Mouse (Mus musculus): Measurements from ENCODE around the gene Susd4. TPM values are rescaled to one million over a fixed set of nuclear protein-coding genes. Genes with fewer than 3 reads are reported as not detected.
A peak's percentile ranks its signal among the peaks of the same experiment; 100 is the strongest.

Gene Susd4
- polyA plus RNA-seq, 1 experiment from 2014 or later: 73.9 TPM

DNA sequence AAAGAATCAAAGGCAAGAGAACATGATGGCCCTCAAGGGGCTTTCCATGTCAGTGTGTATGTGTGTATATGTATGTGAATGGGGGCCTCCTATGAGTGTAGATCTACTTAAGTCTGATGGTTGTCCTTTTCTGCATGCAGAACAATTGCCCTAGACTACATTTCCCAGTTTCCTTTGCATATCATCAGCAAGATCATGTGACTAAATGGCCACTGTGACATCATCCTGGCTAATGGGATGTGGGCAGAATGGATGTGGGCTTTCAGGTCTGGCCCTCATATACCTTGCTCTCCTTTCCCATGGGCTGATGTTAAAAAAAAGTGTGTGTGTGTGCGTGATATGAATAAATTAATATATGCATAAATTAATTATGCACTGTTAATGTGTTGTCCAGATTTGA is 4.9 kb upstream of the Susd4 start:
- ATAC-seq (ENCODE audit: low read depth): peak; percentile 24; the same call in 1 of the 2 replicates

GRCm38 (mm10) chr1:182763191-182763715 is 407 bp upstream of the Susd4 start:
- Histone ChIP-seq H3K9ac (peak overlapping the region; percentile 82), H3K4me3 (peak overlapping the region; percentile 53), H3K9me3 (no peaks in the 10 kb centered on the region), H3K27ac (replicated peaks) (peak overlapping the region; percentile 94), H3K36me3 (0 out of 2 replicates have a peak, but pooled peaks cover 4% of the 10 kb centered on the region), H3K4me2 (peak overlapping the region; percentile 87), H3K4me1 (replicated peaks) (peaks cover 40% of the 10 kb centered on the region), H3K27me3 (peaks cover 4% of the 10 kb centered on the region; the same call in 1 of the 2 replicates)
- no peak for ATAC-seq (ENCODE audit: low read depth)
- WGBS: 7% methylated on average over 17 of the region's 17 CpGs

More for the DNA sequence above, 4.9 kb upstream of the Susd4 start:
- Histone ChIP-seq H3K9me3 (no peaks in the 10 kb centered on the region), H3K4me3 (no peak overlapping the region), H3K4me2 (no peak overlapping the region), H3K36me3 (no peaks in the 10 kb centered on the region), H3K27me3 (peaks cover 4% of the 10 kb centered on the region; the same call in 1 of the 2 replicates), H3K27ac (replicated peaks) (no peak overlapping the region), H3K4me1 (replicated peaks) (peaks cover 8% of the 10 kb centered on the region), H3K9ac (no peak overlapping the region)
- WGBS: 97% methylated on average over 1 of the region's 1 CpGs

- peaks cover 16% of the 10 kb centered on the region; the same call in 1 of the 2 replicates for H3K36me3 ChIP-seq
- peak overlapping the region; percentile 82 for H3K9ac ChIP-seq
- peak overlapping the region; percentile 87 for H3K4me2 ChIP-seq
- H3K27me3 ChIP-seq: peaks cover 4% of the 10 kb centered on the region; the same call in 1 of the 2 replicates
- peak overlapping the region; percentile 53 for H3K4me3 ChIP-seq
- peaks cover 40% of the 10 kb centered on the region for H3K4me1 ChIP-seq (replicated peaks)
- H3K27ac ChIP-seq (replicated peaks): peak overlapping the region; percentile 94
- ATAC-seq (ENCODE audit: low read depth): peak; percentile 89
- H3K9me3 ChIP-seq: no peaks in the 10 kb centered on the region
- under 1% methylated on average over 27 of the region's 27 CpGs for WGBS
Observed at GRCm38 (mm10) chr1:182764541-182765281, 1.1 kb downstream of the Susd4 start.

DNA sequence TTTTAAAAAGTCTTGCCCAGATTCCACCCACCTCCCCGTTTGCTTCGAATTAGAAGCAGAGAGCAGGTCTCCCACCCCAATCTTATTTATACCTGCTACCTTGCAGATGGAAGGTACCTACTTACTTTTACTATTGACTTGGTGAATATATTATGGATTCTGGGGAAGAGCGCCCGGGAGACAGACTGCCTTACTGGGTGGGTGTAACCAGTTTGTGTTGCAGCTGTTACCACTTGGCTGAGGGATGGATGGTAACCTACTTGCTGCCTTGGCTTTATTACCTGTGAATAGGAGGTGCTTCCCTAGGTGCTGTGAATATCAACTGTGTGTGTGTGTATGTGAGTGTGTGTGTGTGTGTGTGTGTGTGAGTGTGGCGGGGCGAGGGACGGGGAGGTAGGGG is 11.9 kb downstream of the Susd4 start:
- no peak for ATAC-seq (ENCODE audit: low read depth)
- Histone ChIP-seq H3K9me3 (no peaks in the 10 kb centered on the region), H3K9ac (no peak overlapping the region), H3K4me2 (no peak overlapping the region), H3K27ac (replicated peaks) (no peak overlapping the region), H3K36me3 (peaks cover 19% of the 10 kb centered on the region; the same call in 1 of the 2 replicates), H3K4me3 (no peak overlapping the region), H3K27me3 (no peaks in the 10 kb centered on the region), H3K4me1 (replicated peaks) (peaks cover 20% of the 10 kb centered on the region)
- 86% methylated on average over 7 of the region's 7 CpGs for WGBS

GRCm38 (mm10) chr1:182776749-182777410 is 13.2 kb downstream of the Susd4 start:
- Histone ChIP-seq H3K27me3 (no peaks in the 10 kb centered on the region), H3K9ac (0 out of 2 replicates have a peak overlapping the region, but pooled peaks have one; percentile 0), H3K9me3 (no peaks in the 10 kb centered on the region), H3K27ac (replicated peaks) (peak overlapping the region; percentile 46; the same call in 1 of the 2 replicates), H3K4me3 (no peak overlapping the region), H3K36me3 (peaks cover 18% of the 10 kb centered on the region; the same call in 1 of the 2 replicates), H3K4me1 (replicated peaks) (peaks cover 20% of the 10 kb centered on the region), H3K4me2 (no peak overlapping the region)
- WGBS: 49% methylated on average over 10 of the region's 10 CpGs
- ATAC-seq (ENCODE audit: low read depth): peak; percentile 43; the same call in 1 of the 2 replicates

DNA sequence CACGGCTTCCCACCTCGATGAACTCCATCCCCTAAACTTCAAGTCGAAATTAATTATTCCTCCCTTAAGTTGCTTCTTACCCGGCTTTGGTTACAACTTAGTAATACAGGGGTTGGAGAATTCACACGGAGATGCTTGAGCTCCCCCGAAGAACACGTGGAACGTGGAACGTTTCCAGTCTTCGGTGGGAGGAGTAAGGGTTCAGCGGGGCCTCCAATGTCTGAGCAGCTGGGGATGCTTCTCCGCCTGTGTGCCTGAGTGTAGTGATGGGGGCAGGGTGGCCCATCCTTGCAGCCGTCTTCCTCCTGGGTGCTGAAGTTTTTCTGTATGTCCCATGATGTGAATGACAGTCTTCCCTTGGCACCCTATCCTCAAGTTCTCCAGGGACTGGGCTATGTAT is 14.6 kb downstream of the Susd4 start:
- no peak for ATAC-seq (ENCODE audit: low read depth)
- no peak overlapping the region for H3K27ac ChIP-seq (replicated peaks)
- no peak overlapping the region for H3K4me3 ChIP-seq
- no peaks in the 10 kb centered on the region for H3K9me3 ChIP-seq
- WGBS: 84% methylated on average over 13 of the region's 13 CpGs
- H3K36me3 ChIP-seq: peaks cover 18% of the 10 kb centered on the region; the same call in 1 of the 2 replicates
- H3K4me1 ChIP-seq (replicated peaks): peaks cover 20% of the 10 kb centered on the region
- no peak overlapping the region for H3K4me2 ChIP-seq
- no peak overlapping the region for H3K9ac ChIP-seq
- H3K27me3 ChIP-seq: no peaks in the 10 kb centered on the region

GRCm38 (mm10) chr1:182779024-182779520 is 15.4 kb downstream of the Susd4 start:
- H3K27me3 ChIP-seq: no peaks in the 10 kb centered on the region
- peaks cover 20% of the 10 kb centered on the region for H3K4me1 ChIP-seq (replicated peaks)
- H3K36me3 ChIP-seq: peaks cover 18% of the 10 kb centered on the region; the same call in 1 of the 2 replicates
- no peak overlapping the region for H3K27ac ChIP-seq (replicated peaks)
- no peak for ATAC-seq (ENCODE audit: low read depth)
- no peak overlapping the region for H3K4me2 ChIP-seq
- no peak overlapping the region for H3K4me3 ChIP-seq
- no peak overlapping the region for H3K9ac ChIP-seq
- no peaks in the 10 kb centered on the region for H3K9me3 ChIP-seq
- WGBS: 95% methylated on average over 6 of the region's 6 CpGs

DNA sequence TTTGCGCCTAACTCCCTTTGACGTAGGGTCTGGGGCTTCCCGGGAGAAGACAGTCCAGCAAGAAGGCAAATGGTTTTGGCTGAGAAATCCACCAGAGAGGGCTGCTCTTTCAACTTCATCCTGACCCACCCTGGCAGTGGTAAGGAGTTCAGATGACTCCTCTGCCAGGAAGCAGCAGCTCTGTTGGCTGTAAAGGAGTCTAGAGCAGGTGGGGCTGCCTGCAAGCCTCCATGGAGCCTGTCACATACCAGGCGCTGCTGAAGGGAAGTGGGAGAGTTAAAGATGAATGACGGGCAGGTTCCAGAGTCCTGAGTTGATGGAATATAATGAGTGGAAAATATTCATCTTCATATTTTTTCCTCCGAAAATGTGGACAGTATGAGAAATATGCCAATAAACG is 20.1 kb downstream of the Susd4 start:
- no peaks in the 10 kb centered on the region for H3K4me1 ChIP-seq (replicated peaks)
- no peak overlapping the region for H3K4me2 ChIP-seq
- no peak overlapping the region for H3K4me3 ChIP-seq
- WGBS: 92% methylated on average over 7 of the region's 7 CpGs
- H3K36me3 ChIP-seq: peaks cover 6% of the 10 kb centered on the region; the same call in 1 of the 2 replicates
- no peak overlapping the region for H3K9ac ChIP-seq
- H3K27ac ChIP-seq (replicated peaks): no peak overlapping the region
- H3K9me3 ChIP-seq: no peaks in the 10 kb centered on the region
- ATAC-seq (ENCODE audit: low read depth): no peak
- no peaks in the 10 kb centered on the region for H3K27me3 ChIP-seq

DNA sequence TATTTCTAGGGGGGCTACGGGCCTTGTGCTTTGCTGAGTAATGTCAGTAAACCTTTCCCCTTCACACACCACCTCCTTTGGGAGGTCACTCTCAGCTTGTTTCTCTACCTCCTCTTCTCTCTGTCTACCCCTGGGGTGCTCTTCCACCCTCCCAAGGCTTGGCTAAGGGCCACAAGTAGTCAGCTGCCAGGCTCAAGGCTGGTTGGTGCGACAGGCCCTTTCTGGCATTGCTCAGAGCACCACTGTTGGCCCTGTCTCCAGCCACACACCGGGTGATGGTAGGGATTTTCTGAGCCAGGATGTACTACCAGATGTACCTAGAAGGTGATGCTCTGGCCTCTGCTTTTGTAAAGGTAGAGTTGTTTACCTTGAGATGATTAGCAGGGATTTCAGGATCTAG is 21.1 kb downstream of the Susd4 start:
- WGBS: 86% methylated on average over 3 of the region's 3 CpGs
- Histone ChIP-seq H3K4me1 (replicated peaks) (no peaks in the 10 kb centered on the region), H3K36me3 (no peaks in the 10 kb centered on the region), H3K9ac (no peak overlapping the region), H3K9me3 (no peaks in the 10 kb centered on the region), H3K4me2 (no peak overlapping the region), H3K27ac (replicated peaks) (no peak overlapping the region), H3K4me3 (no peak overlapping the region), H3K27me3 (no peaks in the 10 kb centered on the region)
- no peak for ATAC-seq (ENCODE audit: low read depth)

GRCm38 (mm10) chr1:182785504-182785903 is 21.8 kb downstream of the Susd4 start:
- no peaks in the 10 kb centered on the region for H3K4me1 ChIP-seq (replicated peaks)

GRCm38 (mm10) chr1:182787030-182787429 is 23.4 kb downstream of the Susd4 start:
- Histone ChIP-seq H3K4me2 (no peak overlapping the region), H3K9me3 (no peaks in the 10 kb centered on the region), H3K27ac (replicated peaks) (no peak overlapping the region), H3K4me1 (replicated peaks) (peaks cover under 1% of the 10 kb centered on the region; the same call in 1 of the 2 replicates), H3K4me3 (no peak overlapping the region), H3K9ac (no peak overlapping the region), H3K36me3 (no peaks in the 10 kb centered on the region), H3K27me3 (no peaks in the 10 kb centered on the region)
- 49% methylated on average over 7 of the region's 7 CpGs for WGBS
- ATAC-seq (ENCODE audit: low read depth): no peak

More at GRCm38 (mm10) chr1:182785504-182785903, 21.8 kb downstream of the Susd4 start:
- Histone ChIP-seq H3K27ac (replicated peaks) (no peak overlapping the region), H3K4me2 (no peak overlapping the region), H3K9me3 (no peaks in the 10 kb centered on the region), H3K36me3 (no peaks in the 10 kb centered on the region), H3K27me3 (no peaks in the 10 kb centered on the region), H3K9ac (no peak overlapping the region), H3K4me3 (no peak overlapping the region)
- ATAC-seq (ENCODE audit: low read depth): no peak
- 88% methylated on average over 5 of the region's 5 CpGs for WGBS

GRCm38 (mm10) chr1:182788896-182789295 is 25.2 kb downstream of the Susd4 start:
- H3K36me3 ChIP-seq: no peaks in the 10 kb centered on the region
- H3K4me3 ChIP-seq: no peak overlapping the region
- WGBS: 61% methylated on average over 6 of the region's 6 CpGs
- H3K27ac ChIP-seq (replicated peaks): no peak overlapping the region
- H3K9me3 ChIP-seq: no peaks in the 10 kb centered on the region
- H3K27me3 ChIP-seq: no peaks in the 10 kb centered on the region
- no peak overlapping the region for H3K4me2 ChIP-seq
- ATAC-seq (ENCODE audit: low read depth): no peak
- no peak overlapping the region for H3K9ac ChIP-seq
- H3K4me1 ChIP-seq (replicated peaks): peaks cover 16% of the 10 kb centered on the region

All from neural tube, embryonic 13.5 days (tissue).